Mouse (Mus musculus) midbrain, embryonic 16.5 days (tissue): ENCODE data around the gene Hist1h2br. TPM values are rescaled to one million over a fixed set of nuclear protein-coding genes. Genes with fewer than 3 reads are reported as not detected.
A peak's percentile ranks its signal among the peaks of the same experiment; 100 is the strongest.
"Not testable (repeated sequence)": the region's sequence is repeated elsewhere in the genome, so short reads cannot be mapped to it uniquely, and the experiment has no call there.

Source experiments
- ATAC-seq: fragments of 200-750 bp; cut with Nextera tagmentation; 2 replicates; pipeline ENCODE4 v1.8.0; 2017; ENCODE audit warnings: moderate TSS enrichment
- H3K27ac ChIP-seq: fragments of 300-500 bp; sonication (generic); 2 replicates; pipeline ENCODE4 v1.5.1; 2014; ENCODE audit warnings: mild to moderate bottlenecking, low read length, mixed read lengths
- H3K27me3 ChIP-seq: fragments of 300-500 bp; sonication (generic); 2 replicates; pipeline ENCODE4 v1.6.1; 2014; ENCODE audit warnings: low read depth, low read length, mixed read lengths; ENCODE audit not compliant: control insufficient read depth, insufficient read depth
- H3K36me3 ChIP-seq: fragments of 300-500 bp; sonication (generic); 2 replicates; pipeline ENCODE4 v1.6.1; 2014; ENCODE audit warnings: mild to moderate bottlenecking, low read length, moderate library complexity, mixed read lengths; ENCODE audit not compliant: control insufficient read depth, insufficient read depth
- H3K4me1 ChIP-seq: fragments of 300-500 bp; sonication (generic); 2 replicates; pipeline ENCODE4 v1.6.1; 2014; ENCODE audit warnings: mild to moderate bottlenecking, low read length, mixed read lengths; ENCODE audit not compliant: control insufficient read depth, insufficient read depth
- H3K4me2 ChIP-seq: fragments of 300-500 bp; sonication (generic); 2 replicates; pipeline ENCODE4 v1.6.1; 2014; ENCODE audit warnings: mild to moderate bottlenecking, low read length, mixed read lengths
- H3K4me3 ChIP-seq: fragments of 300-500 bp; sonication (generic); 2 replicates; pipeline ENCODE4 v1.5.1; 2014; ENCODE audit warnings: low read depth, mild to moderate bottlenecking, low read length, moderate library complexity, mixed read lengths
- H3K9ac ChIP-seq: fragments of 300-500 bp; sonication (generic); 2 replicates; pipeline ENCODE4 v1.6.1; 2014; ENCODE audit warnings: low read depth, low read length, mixed read lengths
- H3K9me3 ChIP-seq: fragments of 300-500 bp; sonication (generic); replicated peaks from 2 replicates; pipeline ENCODE4 v1.6.1; 2014; ENCODE audit warnings: mild to moderate bottlenecking, low read length, mixed read lengths; ENCODE audit not compliant: control insufficient read depth, poor library complexity, severe bottlenecking
- WGBS: fragments of 180-500 bp; shearing (Covaris S2); extraction: QIAGEN DNeasy Blood & Tissue Kit; methylation state at CpG from one replicate; pipeline ENCODE4 v1.1.7; 2014; 5-methylcytosine and 5-hydroxymethylcytosine counted together
- polyA plus RNA-seq: library from polyadenylated mRNA; unstranded; fragments of >200 nt; fragmentation: Nextera tagmentation; extraction: Ambion mirVana; gene quantifications from 2 replicates; pipeline ENCODE4 v1.2.1, GENCODE M21; 2015

Hist1h2br gene
- polyA plus RNA-seq, 1 experiment from 2014 or later, result 3.5 TPM

DNA sequence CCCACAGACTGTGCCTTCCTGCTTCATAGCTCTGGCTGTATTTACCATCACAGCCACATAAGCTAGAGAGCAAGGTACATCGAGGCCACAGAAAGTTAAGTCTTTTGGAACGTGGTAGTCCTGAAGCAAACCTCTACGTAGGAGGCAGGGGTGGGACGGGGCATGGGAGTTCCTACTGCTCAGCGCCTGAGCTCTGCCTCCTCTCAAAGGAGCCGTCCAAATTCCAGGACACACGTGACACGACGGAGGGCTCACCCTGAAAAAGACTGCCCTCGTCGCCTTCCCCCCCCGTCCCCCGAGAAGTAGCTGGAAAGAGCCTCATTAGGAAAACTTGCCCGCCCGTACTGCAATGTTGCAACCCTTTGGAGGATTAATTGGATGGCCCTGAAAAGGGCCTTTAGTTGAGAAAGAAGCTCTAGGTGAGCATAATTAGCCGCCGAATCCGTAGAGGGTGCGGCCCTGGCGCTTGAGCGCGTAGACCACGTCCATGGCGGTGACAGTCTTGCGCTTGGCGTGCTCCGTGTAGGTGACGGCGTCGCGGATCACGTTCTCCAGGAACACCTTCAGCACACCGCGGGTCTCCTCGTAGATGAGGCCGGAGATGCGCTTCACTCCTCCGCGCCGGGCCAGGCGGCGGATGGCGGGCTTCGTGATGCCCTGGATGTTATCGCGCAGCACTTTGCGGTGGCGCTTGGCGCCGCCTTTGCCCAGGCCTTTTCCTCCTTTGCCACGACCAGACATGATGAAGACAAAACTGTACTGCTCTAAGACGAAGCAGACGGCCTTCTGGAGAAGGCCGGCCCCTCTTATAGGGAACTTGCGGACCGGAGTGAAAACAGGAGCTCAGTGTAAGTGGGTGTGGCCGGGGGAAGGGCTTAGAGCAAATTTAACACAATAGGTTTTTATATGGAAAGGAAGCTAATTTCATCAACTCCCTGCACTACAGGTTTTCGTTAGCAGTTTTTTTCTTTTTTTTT lies 1.8 kb upstream of the Hist1h2br start, which contains the start of gene Hist1h4n:
Gene Hist1h4n, minus strand, starts transcription at position 779 of the 977 bp plus-strand sequence.
- H3K9me3 ChIP-seq, H3K9ac ChIP-seq, H3K27ac ChIP-seq, H3K27me3 ChIP-seq, H3K36me3 ChIP-seq, H3K4me1 ChIP-seq: not testable (repeated sequence)
- peak within 1 kb of the TSS; percentile 22 for H3K4me3 ChIP-seq
- peak within 1 kb of the TSS; percentile 43 for H3K4me2 ChIP-seq
- WGBS, result 0% methylated on average over 21 of the region's 58 CpGs
- ATAC-seq, result peak; percentile 88

DNA sequence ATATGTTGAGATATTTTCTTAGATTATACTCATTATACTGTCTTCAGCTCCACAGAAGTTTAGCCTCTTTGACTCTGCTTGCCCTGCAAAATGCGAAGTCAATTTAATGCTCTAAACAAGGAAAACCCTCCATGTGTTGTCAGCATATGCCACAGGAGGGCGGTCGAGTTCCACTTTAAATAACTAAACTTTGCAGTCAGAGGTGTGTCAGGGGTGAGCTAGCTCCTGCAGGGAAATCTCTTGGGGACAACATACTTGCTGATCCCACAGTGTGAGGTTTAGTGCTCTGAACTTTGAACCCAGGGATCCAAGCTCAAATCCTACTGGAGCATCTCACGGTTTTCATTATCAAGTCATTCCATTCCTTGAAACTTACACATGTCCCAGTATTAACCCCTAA lies 7.0 kb downstream of the Hist1h2br start:
- H3K36me3 ChIP-seq, H3K27ac ChIP-seq, H3K9me3 ChIP-seq, H3K9ac ChIP-seq, H3K27me3 ChIP-seq, H3K4me3 ChIP-seq, H3K4me1 ChIP-seq, H3K4me2 ChIP-seq: not testable (repeated sequence)
- ATAC-seq, result peak; percentile 77
- no CpG with 5 or more reads among the region's 4 CpGs for WGBS

DNA sequence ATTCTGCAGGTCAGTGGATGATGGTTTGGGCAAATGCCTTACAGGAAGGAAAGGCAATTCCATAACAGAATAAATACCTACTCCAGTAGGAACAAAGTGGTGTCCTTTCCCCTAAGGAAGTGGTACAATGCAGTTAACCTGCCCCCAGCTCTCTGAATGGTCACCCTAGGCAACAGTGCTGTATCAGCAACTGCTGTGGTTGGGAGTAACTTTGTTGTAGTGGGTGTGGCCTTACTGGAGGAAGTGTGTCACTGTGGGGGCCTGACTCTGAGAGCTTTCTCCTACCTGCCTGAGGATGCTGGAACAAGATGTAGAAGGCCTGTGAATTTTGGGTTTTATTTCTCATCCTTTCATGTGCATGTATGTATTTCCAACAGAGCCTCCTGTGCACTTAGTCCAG lies 12.8 kb downstream of the Hist1h2br start:
- not testable (repeated sequence) for H3K9me3 ChIP-seq, H3K36me3 ChIP-seq, ATAC-seq, H3K4me2 ChIP-seq, H3K4me1 ChIP-seq, H3K9ac ChIP-seq, H3K4me3 ChIP-seq, H3K27ac ChIP-seq, H3K27me3 ChIP-seq

DNA sequence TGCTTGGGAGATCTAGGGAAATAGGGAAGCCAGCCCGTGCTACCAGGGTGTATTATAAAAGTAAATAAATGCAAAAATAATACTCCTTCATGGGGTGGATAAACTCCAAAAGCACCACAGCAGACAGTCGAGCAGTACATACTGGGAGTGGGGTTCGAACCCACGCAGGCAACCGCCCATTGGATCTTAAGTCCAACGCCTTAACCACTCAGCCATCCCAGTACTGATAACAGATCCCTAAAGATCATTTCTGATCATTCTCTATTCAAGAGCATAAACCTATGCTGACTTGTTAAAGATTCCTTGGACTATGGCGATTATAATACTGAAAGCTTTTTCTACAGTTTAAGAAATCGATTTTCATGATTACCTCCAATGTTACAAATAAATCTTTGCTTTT lies 14.3 kb downstream of the Hist1h2br start:
- Histone ChIP-seq H3K4me1 (no peaks in the 10 kb centered on the region), H3K4me3 (no peak overlapping the region), H3K27me3 (no peaks in the 10 kb centered on the region), H3K9ac (no peak overlapping the region), H3K27ac (no peak overlapping the region), H3K4me2 (no peak overlapping the region), H3K36me3 (no peaks in the 10 kb centered on the region), H3K9me3 (no peaks in the 10 kb centered on the region)
- no peak for ATAC-seq
- 13% methylated on average over 8 of the region's 8 CpGs for WGBS

DNA sequence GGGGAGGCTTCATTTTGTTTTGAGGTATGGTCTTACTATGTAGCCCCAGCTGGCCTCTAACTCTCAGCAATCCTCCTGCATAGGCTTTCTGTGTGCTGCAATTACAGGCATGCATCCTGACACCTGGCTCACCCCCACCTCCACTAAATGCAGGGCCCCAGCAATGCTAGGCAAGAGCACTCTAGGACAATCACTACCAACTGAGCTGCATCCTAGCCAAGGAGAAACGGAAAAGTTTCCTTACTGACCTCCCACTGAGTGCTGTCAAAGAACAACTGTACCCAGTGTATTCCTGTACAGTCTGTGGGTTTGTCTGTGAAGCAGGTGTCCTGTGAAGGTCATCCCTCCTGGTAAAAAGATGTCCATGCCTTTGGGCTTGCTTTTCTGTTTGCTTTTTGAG lies 17.2 kb downstream of the Hist1h2br start:
- H3K27ac ChIP-seq, H3K4me2 ChIP-seq, ATAC-seq, H3K9ac ChIP-seq, H3K27me3 ChIP-seq, H3K36me3 ChIP-seq, H3K9me3 ChIP-seq, H3K4me3 ChIP-seq, H3K4me1 ChIP-seq: not testable (repeated sequence)
- WGBS, result 23% methylated on average over 1 of the region's 1 CpGs

DNA sequence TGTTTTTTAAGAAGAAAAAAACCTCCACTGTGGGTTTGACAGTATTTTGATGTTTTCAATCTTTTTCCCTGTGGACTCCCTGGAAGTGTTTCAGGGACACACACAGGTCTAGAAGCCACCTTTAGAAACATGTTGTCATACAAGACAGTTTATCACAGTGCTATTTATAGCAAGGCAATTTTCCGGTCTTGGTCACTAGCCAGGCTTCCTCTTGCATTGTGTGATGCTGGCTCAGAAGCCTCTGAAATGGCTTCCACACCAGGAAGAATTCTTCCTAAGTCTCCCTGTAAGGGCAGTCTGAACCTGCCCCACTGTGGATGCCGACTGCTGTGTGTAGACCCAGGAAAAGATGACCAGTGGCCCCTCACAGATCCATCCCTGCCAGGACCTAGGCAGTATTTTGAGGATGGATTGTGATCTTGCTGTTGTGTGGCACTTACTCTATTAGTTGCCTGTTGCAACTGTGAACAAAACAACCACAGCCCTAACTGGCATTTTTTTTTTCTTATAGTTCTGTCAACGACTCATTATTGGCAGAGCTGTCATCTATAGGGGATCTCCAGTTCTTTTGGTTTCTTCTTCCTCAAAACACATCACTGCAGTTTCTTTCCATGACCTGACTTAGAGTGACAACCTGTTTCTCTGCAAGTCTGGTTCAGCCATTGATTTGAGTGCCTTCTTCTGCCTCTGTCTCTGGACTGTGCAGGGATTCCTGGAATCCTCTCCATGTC lies 18.8 kb downstream of the Hist1h2br start:
- Histone ChIP-seq H3K27ac (no peak overlapping the region), H3K36me3 (no peaks in the 10 kb centered on the region), H3K4me3 (no peak overlapping the region), H3K9me3 (no peaks in the 10 kb centered on the region), H3K9ac (no peak overlapping the region), H3K27me3 (no peaks in the 10 kb centered on the region; the same call in 1 of the 2 replicates), H3K4me1 (no peaks in the 10 kb centered on the region), H3K4me2 (no peak overlapping the region)
- no peak for ATAC-seq
- 66% methylated on average over 3 of the region's 3 CpGs for WGBS

DNA sequence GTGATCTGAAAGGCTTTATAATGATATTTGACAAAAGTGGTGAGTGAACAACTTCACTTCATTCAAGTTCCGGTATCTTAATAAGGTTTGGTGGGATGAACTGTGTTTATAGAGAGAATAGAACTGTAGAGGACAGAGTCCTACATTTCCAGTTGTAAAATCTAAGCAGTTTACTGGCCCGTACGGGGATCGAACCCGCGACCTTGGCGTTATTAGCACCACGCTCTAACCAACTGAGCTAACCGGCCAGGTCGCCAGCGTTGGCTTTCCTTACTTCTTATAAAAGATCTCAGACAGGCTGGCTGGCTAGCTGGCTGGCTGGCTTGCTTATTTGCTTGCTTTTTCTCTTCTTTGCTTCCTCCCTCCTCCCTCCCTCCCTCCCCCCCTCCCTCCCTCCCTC lies 21.6 kb downstream of the Hist1h2br start:
- ATAC-seq, result peak; percentile 87
- H3K4me2 ChIP-seq, result peak overlapping the region; percentile 53
- WGBS, result under 1% methylated on average over 11 of the region's 11 CpGs
- H3K27me3 ChIP-seq, result no peaks in the 10 kb centered on the region; the same call in 1 of the 2 replicates
- H3K27ac ChIP-seq, result no peak overlapping the region
- no peaks in the 10 kb centered on the region for H3K4me1 ChIP-seq
- H3K9me3 ChIP-seq, result no peaks in the 10 kb centered on the region
- peak overlapping the region; percentile 42 for H3K4me3 ChIP-seq
- no peak overlapping the region for H3K9ac ChIP-seq
- no peaks in the 10 kb centered on the region for H3K36me3 ChIP-seq

DNA sequence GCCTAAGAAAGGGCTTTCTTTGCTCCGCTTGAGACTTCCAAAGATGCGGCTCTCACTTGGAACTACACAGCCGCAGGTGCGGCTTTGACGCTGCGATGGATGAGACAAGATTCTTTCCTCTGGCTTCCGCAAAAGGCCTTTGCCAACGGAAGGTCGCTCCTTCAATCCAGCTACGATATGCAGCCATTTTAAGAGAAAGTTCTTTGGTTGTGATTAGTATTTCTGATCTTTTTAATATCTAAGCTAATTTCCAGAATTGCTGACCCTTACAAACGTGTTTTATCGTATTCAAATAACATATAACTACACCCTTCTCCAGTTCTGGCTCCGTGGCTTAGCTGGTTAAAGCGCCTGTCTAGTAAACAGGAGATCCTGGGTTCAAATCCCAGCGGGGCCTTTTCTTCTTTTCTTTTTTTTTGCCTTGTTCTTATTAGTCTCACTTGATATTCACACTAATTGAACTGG lies 22.2 kb downstream of the Hist1h2br start:
- no peaks in the 10 kb centered on the region for H3K9me3 ChIP-seq
- peak overlapping the region; percentile 42 for H3K4me3 ChIP-seq
- H3K4me2 ChIP-seq, result peak overlapping the region; percentile 53
- H3K4me1 ChIP-seq, result no peaks in the 10 kb centered on the region
- H3K9ac ChIP-seq, result peak overlapping the region; percentile 58
- peak; percentile 71; the same call in 1 of the 2 replicates for ATAC-seq
- no peaks in the 10 kb centered on the region; the same call in 1 of the 2 replicates for H3K27me3 ChIP-seq
- H3K36me3 ChIP-seq, result no peaks in the 10 kb centered on the region
- WGBS, result 1% methylated on average over 15 of the region's 15 CpGs
- H3K27ac ChIP-seq, result no peak overlapping the region

DNA sequence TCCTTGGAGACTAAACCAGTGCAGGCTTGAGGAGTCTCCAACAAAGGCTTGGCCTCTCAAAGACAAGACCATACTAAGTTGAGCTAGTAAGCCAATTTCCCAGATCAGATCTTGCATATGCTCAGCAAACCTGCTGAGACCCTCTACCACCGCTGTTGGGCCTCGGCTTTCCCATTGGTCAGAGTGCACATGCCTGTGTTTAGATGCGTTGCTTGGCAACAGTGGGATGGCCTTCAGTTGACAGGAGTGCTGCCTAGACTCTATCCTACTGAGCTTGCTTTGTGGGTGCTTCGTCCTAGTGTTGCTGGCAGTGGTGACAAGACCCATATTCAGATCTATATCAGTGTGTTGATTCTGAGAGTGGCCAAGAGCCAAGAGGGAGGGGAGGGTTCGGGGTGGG lies 28.1 kb downstream of the Hist1h2br start:
- Histone ChIP-seq H3K4me2 (no peak overlapping the region), H3K4me3 (no peak overlapping the region), H3K9ac (no peak overlapping the region), H3K27me3 (no peaks in the 10 kb centered on the region), H3K4me1 (no peaks in the 10 kb centered on the region), H3K36me3 (no peaks in the 10 kb centered on the region), H3K9me3 (peaks cover 4% of the 10 kb centered on the region; the same call in 1 of the 2 replicates), H3K27ac (no peak overlapping the region)
- 17% methylated on average over 5 of the region's 5 CpGs for WGBS
- no peak for ATAC-seq
